Mouse (Mus musculus) testis, adult 2 months (tissue): ENCODE measurements around the gene Sh2b3. TPM values are rescaled to one million over a fixed set of nuclear protein-coding genes. Genes with fewer than 3 reads are reported as not detected.
"Not testable (repeated sequence)": the region's sequence is repeated elsewhere in the genome, so short reads cannot be mapped to it uniquely, and the experiment has no call there.

Experiments
- H3K27ac ChIP-seq: fragments of 200-500 bp; 2 replicates; pipeline ENCODE4 v1.5.1; 2012; ENCODE audit warnings: low read depth, low read length; ENCODE audit not compliant: control insufficient read depth, insufficient read depth
- H3K27me3 ChIP-seq: fragments of 200-500 bp; 2 replicates; pipeline ENCODE4 v1.6.1; 2012; ENCODE audit warnings: mild to moderate bottlenecking, low read length, moderate library complexity; ENCODE audit not compliant: control insufficient read depth, insufficient read depth
- H3K36me3 ChIP-seq: fragments of 200-500 bp; 2 replicates; pipeline ENCODE4 v1.6.1; 2012; ENCODE audit warnings: mild to moderate bottlenecking, low read length; ENCODE audit not compliant: control insufficient read depth, insufficient read depth
- H3K4me1 ChIP-seq: fragments of 200-500 bp; 2 replicates; pipeline ENCODE4 v1.6.1; 2012; ENCODE audit warnings: low read length; ENCODE audit not compliant: control insufficient read depth, insufficient read depth
- H3K4me3 ChIP-seq: fragments of 200-500 bp; 2 replicates; pipeline ENCODE4 v1.5.1; 2012; ENCODE audit warnings: low read depth, mild to moderate bottlenecking, low read length, moderate library complexity, mixed read lengths; ENCODE audit not compliant: control insufficient read depth
- CTCF ChIP-seq: fragments of 200-500 bp; IDR thresholded peaks from 2 replicates; pipeline ENCODE4 v1.5.1; 2012; ENCODE audit warnings: low read depth, mild to moderate bottlenecking, inconsistent platforms, low read length, moderate library complexity; ENCODE audit not compliant: control insufficient read depth, insufficient read depth, insufficient replicate concordance
- POLR2A ChIP-seq: fragments of 200-500 bp; IDR thresholded peaks from 2 replicates; pipeline ENCODE4 v1.6.1; 2012; ENCODE audit warnings: low read depth, mild to moderate bottlenecking, inconsistent platforms, low read length, moderate library complexity; ENCODE audit not compliant: control insufficient read depth
- polyA plus RNA-seq: library from polyadenylated mRNA; depleted of rRNA; stranded (reverse); fragments of >200 nt; gene quantifications from 2 replicates; pipeline ENCODE4 v1.2.3, GENCODE M21; 2012

The Sh2b3 gene
- polyA plus RNA-seq, 1 experiment: 95.0 TPM

- Histone ChIP-seq H3K36me3 (no peaks in the 10 kb centered on the region), H3K27me3 (no peaks in the 10 kb centered on the region)
Measured at GRCm38 (mm10) chr5:121853368-121854051, 16.1 kb upstream of the Sh2b3 start.

GRCm38 (mm10) chr5:121849478-121850349 is 12.3 kb upstream of the Sh2b3 start:
- no peak for TF ChIP-seq CTCF
- no peak for TF ChIP-seq POLR2A
- Histone ChIP-seq H3K27me3 (no peaks in the 10 kb centered on the region), H3K4me1 (peaks cover 28% of the 10 kb centered on the region), H3K36me3 (no peaks in the 10 kb centered on the region), H3K4me3 (peak overlapping the region; percentile 99), H3K27ac (no peak overlapping the region)

More at GRCm38 (mm10) chr5:121853368-121854051, 16.1 kb upstream of the Sh2b3 start:
- no peak for TF ChIP-seq POLR2A
- no peak for TF ChIP-seq CTCF
- Histone ChIP-seq H3K4me3 (no peak overlapping the region), H3K4me1 (peaks cover 12% of the 10 kb centered on the region), H3K27ac (no peak overlapping the region)

GRCm38 (mm10) chr5:121848743-121849142 is 11.3 kb upstream of the Sh2b3 start, which contains the start of gene Pheta1:
TSS of gene Pheta1 (plus strand) at chr5:121848984.
- Histone ChIP-seq H3K4me1 (peaks cover 28% of the 10 kb centered on the region), H3K36me3 (no peaks in the 10 kb centered on the region), H3K27ac (peak within 1 kb of the TSS; percentile 74), H3K27me3 (no peaks in the 10 kb centered on the region), H3K4me3 (peak within 1 kb of the TSS; percentile 99)
- TF ChIP-seq POLR2A (peak; percentile 82), CTCF (no peak)

GRCm38 (mm10) chr5:121848035-121848519 is 10.6 kb upstream of the Sh2b3 start:
- TF ChIP-seq CTCF (no peak), POLR2A (no peak)
- peak overlapping the region; percentile 99 for H3K4me3 ChIP-seq
- H3K36me3 ChIP-seq: no peaks in the 10 kb centered on the region
- peaks cover 33% of the 10 kb centered on the region for H3K4me1 ChIP-seq
- H3K27ac ChIP-seq: peak overlapping the region; percentile 15
- H3K27me3 ChIP-seq: no peaks in the 10 kb centered on the region

- not testable (repeated sequence) for H3K27ac ChIP-seq, H3K36me3 ChIP-seq, H3K27me3 ChIP-seq, H3K4me3 ChIP-seq
- H3K4me1 ChIP-seq: peaks cover 39% of the 10 kb centered on the region
Measured at GRCm38 (mm10) chr5:121847269-121847668, 9.8 kb upstream of the Sh2b3 start.

GRCm38 (mm10) chr5:121846322-121846721 is 8.9 kb upstream of the Sh2b3 start:
- H3K27me3 ChIP-seq: no peaks in the 10 kb centered on the region
- no peak overlapping the region for H3K27ac ChIP-seq
- TF ChIP-seq CTCF (no peak), POLR2A (no peak)
- no peaks in the 10 kb centered on the region for H3K36me3 ChIP-seq
- no peak overlapping the region for H3K4me3 ChIP-seq
- peaks cover 44% of the 10 kb centered on the region for H3K4me1 ChIP-seq

- Histone ChIP-seq H3K27me3 (no peaks in the 10 kb centered on the region), H3K4me3 (no peak overlapping the region), H3K27ac (no peak overlapping the region), H3K4me1 (peaks cover 41% of the 10 kb centered on the region), H3K36me3 (no peaks in the 10 kb centered on the region)
- TF ChIP-seq CTCF (no peak), POLR2A (no peak)
Measured at GRCm38 (mm10) chr5:121845361-121845760, 7.9 kb upstream of the Sh2b3 start.
